Mouse (Mus musculus) CD4-positive helper T cell, adult 2 months (primary cell): ENCODE results near the gene Lmntd2.
"Not testable (repeated sequence)": the region's sequence is repeated elsewhere in the genome, so short reads cannot be mapped to it uniquely, and the experiment has no call there.

Experiments used
- DNase-seq: peaks from one replicate; pipeline ENCODE4 v3.0.0-alpha.2; 2012; ENCODE audit warnings: low read depth, missing footprints, low spot score

Gene Lmntd2

GRCm38 (mm10) chr7:141213605-141214235 is at the start of gene Lmntd2:
Gene Lmntd2 (minus strand): TSS chr7:141214080.
- DNase-seq = no peak

DNA sequence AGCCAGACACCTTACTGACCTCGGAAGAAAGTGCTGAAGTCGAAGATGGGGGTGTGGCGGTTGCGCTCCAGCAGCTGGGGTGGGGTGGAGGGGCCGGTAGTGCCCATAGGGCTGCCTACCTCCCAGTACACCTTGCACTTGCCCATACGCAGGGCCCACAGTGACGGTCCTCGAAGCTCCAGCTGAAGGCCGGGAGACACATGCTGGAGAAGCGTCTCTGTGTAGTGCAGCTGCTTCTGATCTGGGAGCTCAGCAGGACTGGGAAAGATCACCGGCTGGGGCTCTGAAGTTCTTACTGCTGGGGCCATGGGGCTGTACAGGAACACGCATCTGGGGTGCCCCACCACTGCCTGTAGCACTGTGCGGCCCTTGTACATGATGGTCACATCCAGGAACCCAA is 49.8 kb upstream of the Lmntd2 start:
- no peak for DNase-seq

GRCm38 (mm10) chr7:141261480-141261879 is 47.6 kb upstream of the Lmntd2 start:
- no peak for DNase-seq

- no peak for DNase-seq
Measured at GRCm38 (mm10) chr7:141256159-141256558, 42.3 kb upstream of the Lmntd2 start.

DNA sequence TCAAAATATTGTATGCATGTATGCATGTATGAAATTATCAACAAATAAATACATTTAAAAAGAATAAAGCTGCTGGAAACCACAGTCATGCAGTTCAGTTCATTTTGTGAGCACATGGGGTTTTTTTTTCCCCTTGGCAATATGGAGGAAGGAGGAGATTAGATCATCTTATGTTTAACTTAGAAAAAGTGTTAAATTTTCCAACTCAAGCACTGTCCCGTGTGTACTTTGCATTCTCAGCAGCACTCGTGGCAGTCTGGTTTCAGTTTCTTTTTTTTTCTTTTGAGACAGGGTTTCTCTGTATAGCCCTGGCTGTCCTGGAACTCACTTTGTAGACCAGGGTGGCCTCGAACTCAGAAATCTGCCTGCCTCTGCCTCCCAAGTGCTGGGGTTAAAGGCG is 36.6 kb upstream of the Lmntd2 start:
- DNase-seq = not testable (repeated sequence)

DNA sequence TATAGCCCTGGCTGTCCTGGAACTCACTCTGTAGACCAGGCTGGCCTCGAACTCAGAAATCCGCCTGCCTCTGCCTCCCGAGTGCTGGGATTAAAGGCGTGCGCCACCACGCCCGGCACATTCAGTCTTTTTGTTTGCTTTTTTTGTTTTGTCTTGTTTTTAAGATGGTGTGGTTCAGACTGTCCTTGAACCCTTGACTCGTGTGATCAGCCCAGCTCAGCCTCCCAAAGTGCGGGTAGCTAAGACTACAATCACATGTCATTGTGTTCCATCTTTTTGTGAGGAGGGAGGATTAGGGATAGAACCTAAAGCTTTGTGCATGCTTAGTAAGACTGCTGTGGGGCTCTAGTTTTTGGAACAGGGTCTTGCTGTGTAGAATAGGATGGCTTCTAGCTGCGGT is 17.7 kb upstream of the Lmntd2 start:
- DNase-seq = no peak

- no peak for DNase-seq
Measured at GRCm38 (mm10) chr7:141231111-141231510, 17.2 kb upstream of the Lmntd2 start.

DNA sequence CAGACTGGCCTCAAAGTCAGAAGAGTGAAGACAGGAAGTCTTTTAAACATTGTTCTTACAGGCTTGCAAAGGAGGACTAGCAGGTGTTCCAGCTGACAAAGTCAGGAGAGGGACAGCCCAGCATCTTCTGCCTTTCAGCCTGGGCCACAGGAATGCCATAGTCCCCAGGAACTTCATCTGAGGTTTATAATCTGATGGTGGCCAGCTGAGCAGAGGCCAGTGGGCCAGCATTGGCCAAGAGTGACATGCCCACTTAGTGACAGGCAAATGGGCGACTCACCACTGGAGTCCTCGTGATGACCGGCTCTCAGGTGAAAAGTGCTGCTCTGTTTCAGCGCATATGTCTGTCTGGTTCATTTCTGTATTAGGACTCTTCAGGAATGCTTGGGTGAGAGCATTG is 16.7 kb upstream of the Lmntd2 start:
- no peak for DNase-seq

DNA sequence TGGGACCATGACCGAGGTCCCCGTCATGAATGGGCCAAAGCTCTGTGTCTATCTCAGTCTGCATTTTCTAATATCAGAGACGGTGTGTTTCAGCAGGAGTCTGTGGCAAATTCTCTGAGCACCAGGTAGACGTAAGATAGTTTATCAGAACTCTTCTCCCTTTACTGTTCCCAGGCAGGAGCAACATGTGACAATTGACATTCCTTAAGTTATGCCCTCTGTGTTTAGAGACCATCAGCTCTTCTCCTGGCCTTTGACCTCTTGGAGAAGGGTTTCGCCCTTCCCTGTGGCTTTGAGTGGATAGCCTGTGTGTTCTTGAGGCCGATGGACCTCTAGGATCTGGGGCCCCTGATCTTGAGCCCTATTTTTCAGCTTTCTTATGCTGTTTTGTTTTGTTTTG is 15.8 kb upstream of the Lmntd2 start:
- no peak for DNase-seq

- DNase-seq = peak; percentile 91
Measured at GRCm38 (mm10) chr7:141228279-141229067, 14.6 kb upstream of the Lmntd2 start, which contains the start of gene Phrf1. Gene Phrf1 (plus strand): TSS chr7:141228784.

DNA sequence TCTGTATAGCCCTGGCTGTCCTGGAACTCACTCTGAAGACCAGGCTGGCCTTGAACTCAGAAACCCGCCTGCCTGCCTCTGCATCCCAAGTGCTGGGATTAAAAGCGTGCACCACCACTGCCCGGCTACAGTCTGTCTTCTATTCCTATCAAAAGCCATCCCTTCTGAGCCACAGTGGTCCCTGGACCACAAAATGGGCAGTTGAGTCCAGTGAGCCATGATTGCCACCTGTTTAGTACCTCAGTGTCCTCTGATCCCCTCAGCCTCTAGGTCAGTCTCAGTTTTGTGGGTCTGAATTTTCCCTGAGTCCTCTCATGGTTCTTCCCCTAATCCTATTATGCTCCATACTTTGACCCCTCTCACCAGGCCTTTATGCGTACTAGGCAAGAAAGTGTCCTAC is 13.9 kb upstream of the Lmntd2 start:
- DNase-seq = no peak

DNA sequence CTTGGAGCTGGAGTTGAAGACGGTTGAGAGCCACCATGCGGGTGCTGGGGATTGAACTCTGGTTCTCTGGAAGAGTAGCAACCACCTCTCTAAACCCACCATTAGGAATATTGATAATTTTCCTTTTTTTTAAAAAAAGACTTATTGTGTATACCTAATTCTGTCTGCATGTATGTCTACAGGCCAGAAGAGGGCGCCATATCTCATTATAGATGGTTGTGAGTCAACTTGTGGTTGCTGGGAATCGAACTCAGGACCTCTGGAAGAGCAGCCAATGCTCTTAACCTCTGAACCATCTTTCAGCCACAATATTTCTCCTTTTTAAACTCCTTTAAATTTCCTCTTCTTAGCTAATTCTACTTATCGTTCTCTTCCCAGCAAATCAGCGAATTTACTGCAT is 12.7 kb upstream of the Lmntd2 start:
- DNase-seq = no peak

GRCm38 (mm10) chr7:141222696-141223215 is 8.9 kb upstream of the Lmntd2 start:
- DNase-seq = no peak

GRCm38 (mm10) chr7:141222126-141222467 is 8.2 kb upstream of the Lmntd2 start:
- no peak for DNase-seq

DNA sequence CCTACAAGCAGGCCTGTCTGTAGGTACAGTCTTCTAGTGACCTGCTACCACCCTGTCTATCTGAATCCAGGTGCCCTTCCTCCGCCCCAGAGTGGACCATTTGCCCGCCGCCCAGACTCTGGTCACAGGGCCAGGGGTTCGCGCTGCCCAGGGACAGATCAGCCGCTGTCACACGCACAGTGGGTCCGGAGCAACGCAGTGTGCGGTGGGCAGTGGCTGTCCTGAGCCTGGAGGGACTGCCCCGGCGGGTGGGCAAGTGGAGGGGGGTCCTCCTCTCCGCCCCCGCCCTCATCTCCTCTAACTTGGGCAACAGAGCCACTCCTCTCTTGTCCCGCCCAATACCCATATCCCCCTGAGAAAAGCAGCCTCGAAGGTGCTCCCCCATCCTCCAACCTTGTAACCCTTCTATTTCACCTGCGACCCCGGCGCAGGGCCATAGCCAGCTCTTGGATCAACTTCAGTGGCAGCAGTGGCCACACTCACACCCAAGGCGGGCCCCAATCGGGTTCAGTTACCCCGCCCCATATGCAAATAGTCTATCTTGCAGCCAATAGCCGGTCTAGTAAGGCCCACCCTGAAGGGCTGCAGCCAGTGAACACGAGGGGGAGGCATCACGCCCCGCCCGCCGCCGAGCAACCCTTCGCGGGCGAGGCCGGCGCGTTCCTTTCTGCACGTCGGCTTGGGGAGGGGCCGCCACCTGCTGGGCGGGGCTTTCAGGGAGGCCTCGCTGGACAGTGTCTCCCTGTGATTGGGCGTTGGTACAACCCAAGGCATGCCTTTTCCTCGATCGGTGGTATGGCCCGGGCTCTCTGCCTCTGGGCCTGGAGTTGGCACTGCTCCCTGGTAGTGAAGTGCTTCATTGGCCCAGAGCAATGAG is 7.6 kb upstream of the Lmntd2 start:
- peak; percentile 93 for DNase-seq

DNA sequence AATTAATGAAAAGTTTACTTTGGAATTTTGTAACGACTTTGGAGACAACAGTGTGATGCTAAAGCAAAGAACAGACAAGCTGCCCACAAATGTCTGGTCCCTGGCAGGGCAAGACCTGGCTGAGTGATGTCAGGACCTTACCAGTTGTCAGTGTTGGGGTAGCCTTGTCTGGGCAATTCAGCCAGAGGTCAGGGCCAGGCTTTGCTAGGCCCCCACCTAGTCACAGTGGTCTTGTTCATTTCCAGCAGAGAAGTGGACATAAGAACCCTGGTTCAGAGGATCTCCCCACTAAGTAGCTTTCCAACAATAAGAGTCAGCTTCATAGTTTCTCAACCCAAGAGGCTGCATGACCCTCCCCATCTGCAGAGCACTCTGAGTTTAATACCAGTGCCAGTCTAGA is 6.5 kb upstream of the Lmntd2 start:
- DNase-seq = no peak

DNA sequence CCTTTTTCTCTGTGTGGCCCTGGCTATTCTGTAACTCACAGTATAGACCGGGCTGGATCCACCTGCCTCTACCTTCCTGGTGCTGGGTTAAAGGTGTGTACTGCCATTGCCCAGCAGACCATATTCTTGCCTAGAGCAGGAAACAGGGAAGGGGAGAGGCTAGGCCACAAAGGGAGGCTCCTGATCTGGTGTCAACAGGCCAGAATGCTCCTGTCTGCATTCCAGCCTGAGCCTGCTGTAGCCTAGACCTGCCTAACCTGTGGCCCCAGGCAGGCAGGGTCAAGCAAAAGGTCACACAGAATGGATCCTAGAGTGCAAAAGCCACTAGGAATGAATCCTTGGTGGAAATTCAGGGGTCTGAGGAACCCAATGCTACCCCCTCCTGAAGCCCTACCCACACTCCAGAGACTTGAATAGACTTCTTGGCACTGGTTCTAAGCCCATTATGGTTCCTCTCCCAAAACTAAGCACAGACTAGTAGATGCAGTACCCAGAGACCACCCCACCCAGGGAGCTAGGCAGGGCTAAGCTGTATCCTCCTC is 5.7 kb upstream of the Lmntd2 start:
- no peak for DNase-seq

- DNase-seq = no peak
Measured at GRCm38 (mm10) chr7:141218557-141219133, 4.8 kb upstream of the Lmntd2 start.

DNA sequence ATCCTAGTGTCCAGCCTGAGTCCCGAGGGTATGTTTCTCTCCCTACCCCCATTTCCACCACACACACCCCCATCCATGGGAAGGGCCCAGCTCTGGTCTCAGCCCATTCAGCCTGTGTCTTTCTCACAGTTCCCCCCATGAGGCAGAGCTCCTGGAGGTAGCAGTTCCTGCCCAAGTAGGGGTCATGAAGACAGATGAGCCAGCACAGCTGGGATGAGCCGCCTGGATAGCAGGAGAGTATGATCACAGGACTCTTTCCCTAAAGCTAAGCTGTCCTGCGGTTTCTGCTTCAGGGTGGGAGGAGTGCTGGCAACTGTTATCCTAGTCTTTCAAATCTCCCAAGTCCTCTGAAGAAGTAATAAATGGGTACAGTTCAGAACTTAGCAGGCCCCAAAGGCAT is 4.3 kb upstream of the Lmntd2 start:
- DNase-seq = no peak

DNA sequence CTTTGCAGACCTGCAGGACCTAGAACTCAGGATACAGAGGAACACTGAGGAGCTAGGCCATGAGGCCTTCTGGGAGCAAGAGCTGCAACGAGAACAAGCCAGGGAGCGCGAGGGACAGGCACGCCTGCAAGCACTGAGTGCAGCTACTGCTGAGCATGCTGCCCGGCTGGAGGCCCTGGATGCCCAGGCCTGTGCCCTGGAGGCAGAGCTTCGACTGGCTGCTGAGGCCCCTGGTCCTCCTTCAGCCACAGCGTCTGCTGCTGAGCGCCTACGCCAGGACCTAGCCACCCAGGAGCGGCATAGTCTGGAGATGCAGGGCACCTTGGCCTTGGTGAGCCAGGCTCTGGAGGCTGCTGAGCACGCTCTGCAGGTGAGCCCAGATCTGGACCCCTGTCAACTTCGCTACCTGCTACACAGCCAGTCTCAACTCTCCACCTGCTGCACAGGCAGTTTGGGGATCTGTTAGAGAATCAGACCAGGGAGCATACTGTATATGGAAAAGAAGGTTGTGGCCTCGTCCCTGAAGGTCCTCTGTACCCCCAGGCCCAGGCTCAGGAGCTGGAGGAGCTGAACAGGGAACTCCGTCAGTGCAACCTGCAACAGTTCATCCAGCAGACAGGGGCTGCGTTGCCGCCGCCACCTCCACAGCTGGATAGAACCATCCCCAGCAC is 3.6 kb upstream of the Lmntd2 start:
- DNase-seq = no peak

DNA sequence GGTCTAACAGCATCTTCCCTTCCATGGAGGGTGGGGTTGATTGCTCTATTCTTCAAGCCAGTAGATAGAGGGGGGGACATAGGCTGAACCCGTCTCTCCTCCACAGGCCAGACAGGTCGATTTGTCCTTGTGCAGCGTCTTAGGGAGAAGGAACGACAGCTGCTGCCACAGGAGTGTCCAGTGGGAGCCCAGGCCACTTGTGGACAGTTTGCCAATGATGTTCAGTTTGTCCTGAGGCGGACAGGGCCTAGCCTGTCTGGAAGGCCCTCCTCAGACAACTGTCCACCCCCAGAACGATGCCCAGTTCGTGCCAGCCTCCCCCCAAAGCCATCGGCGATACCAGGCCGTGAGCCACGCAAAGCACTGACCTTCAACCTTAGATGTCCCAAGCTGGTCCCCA is 3.0 kb upstream of the Lmntd2 start:
- no peak for DNase-seq
